Mouse (Mus musculus) ES-CJ7 (cell line): ENCODE measurements around the gene Mapk8ip1.
A peak's percentile ranks its signal among the peaks of the same experiment; 100 is the strongest.

Experiments used
- DNase-seq: peaks from one replicate; pipeline ENCODE4 v3.0.0; 2011; ENCODE audit warnings: low read depth, low spot score

Gene Mapk8ip1

GRCm38 (mm10) chr2:92373437-92373813 lies 27.6 kb downstream of the Mapk8ip1 start:
- DNase-seq: no peak

GRCm38 (mm10) chr2:92372767-92373436 lies 28.2 kb downstream of the Mapk8ip1 start:
- DNase-seq: no peak

DNA sequence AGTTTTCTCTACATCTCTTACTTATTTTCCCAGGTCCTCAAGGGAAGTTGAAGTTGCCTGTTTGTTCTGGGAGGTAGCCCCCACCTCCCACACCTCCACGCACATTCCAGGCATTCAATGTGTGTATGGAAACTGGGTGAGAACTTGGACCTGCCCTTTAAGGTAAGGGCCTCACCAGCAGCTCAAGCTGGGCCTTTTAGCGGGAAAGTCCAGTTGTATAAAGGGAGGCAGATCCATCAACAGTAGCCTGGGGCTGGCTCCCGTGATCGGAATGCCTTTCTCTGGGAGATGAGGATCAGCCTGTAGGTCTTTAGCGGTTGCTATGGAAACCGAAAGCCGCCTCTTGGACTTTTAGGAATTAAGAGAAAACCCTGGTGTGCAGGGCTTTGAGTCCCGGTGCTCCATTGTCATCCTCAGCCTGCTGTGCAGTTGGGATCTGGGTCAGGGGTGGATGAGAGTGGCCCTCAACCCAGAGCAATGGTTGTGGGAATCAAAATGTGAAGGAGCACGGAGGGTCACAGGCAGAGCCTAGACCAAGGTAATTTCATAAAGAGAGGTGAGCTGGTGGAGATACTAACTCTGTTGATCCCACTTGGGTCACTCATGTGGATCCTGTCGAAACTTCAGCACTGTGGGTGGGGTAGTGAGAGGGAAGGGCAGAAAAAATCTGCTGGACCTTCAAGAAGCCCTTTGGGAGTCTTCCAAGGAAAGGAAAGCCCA lies 28.9 kb downstream of the Mapk8ip1 start:
- peak; percentile 67 for DNase-seq

GRCm38 (mm10) chr2:92370821-92371805 lies 29.9 kb downstream of the Mapk8ip1 start:
- DNase-seq: peak; percentile 91

- DNase-seq: no peak
These were observed 30.7 kb downstream of the Mapk8ip1 start for GRCm38 (mm10) chr2:92370375-92370774.

DNA sequence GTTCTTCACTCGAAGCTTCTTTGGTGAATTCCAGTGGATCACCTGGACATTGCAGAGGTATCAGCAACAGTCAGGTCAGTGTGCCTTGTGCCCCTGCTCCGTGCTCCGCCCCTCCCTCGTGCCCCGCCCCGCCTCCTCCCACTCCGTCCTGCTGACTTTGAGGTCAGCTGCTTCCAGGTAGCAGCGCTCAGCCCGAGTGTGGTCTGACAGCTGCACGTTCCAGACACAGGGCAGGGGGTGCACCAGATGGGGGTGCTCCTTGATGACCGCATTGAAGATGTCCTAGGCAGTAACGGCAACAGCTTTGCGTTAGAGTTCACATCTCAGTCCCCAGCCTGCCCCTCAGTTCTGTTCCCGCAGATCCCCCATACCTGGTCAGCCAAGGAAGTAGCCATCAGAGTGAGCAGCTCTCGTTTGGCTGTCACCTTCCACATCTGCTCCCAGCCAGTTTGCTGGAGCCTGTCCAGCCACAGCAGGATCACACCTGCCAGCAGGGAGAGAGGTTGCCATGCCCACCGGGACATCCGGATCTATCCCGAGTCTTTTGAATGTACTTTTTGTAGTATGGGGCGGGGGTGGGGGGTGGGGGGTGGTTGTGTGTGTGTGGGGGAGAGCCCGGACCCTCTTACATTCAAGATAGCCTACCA lies 33.6 kb downstream of the Mapk8ip1 start:
- DNase-seq: no peak

DNA sequence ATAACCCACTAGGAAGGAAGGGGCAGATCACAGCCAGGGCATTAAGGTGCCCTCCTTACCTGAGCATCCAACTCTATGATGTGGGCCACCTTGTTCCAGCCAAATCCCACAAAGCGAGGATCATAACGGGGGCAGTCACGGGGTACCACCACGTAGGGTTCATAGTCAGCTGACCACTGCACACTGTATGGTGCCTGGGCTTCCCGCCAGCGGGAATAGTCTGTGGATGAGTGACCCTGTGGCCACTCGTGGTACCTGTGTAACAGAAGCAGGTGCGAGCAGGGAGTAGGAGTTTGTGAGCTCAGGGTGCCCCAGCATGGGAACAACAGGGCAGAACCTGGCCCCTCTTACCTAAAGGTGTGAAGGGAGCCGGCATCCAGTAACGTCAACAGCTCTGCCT lies 35.5 kb downstream of the Mapk8ip1 start:
- DNase-seq: no peak

DNA sequence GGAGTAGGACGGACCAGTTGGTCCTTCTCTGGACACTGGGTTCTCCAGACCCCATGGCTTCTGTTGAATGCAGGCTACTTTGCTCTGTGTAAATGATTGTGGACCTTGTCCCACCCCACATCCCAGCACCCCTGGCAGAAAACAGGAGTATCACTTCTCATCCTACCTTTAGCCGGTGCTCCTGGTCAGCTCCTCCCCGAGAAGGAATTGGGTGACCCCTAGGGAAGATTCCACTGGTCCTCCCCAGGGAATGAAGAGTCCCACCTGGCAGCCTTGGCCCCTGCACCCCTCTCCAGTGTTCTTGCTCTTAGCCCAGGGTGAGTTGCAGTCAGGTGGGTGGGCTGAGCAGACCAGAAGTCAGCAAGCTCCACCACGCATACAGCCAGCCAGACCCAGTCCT lies 37.0 kb downstream of the Mapk8ip1 start:
- no peak for DNase-seq

GRCm38 (mm10) chr2:92362571-92363228 lies 38.4 kb downstream of the Mapk8ip1 start:
- DNase-seq: no peak

GRCm38 (mm10) chr2:92361795-92362194 lies 39.3 kb downstream of the Mapk8ip1 start:
- DNase-seq: no peak

GRCm38 (mm10) chr2:92360893-92361292 lies 40.2 kb downstream of the Mapk8ip1 start:
- peak; percentile 28 for DNase-seq

DNA sequence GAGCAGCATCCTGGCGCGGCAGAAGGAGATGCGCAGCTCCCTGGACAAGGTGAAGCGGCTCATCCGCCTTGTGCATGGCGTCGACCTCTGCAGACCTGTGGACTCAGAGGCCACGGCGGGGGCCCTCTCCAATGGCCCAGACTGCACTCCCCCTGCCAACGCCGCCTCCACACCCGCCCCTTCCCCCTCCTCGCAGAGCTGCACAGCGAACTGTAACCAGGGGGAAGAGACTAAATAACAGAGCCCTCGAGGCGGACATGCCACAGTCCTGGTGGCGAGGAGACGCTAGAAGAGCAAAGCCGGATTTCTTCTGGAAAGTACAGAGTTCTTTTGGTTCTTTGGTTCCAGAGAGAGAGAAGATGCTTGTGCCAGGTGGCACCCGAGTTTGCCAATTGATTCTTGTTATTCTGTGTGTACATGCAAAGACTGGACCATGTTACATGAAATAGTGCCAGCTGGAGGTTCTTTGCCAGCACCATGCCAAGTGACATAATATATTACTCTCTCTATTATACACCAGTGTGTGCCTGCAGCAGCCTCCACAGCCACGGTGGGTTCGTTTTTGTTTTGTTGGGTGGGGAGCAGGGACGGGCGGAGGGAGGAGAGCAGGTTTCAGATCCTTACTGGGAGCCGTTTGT lies 40.8 kb downstream of the Mapk8ip1 start:
- DNase-seq: no peak

DNA sequence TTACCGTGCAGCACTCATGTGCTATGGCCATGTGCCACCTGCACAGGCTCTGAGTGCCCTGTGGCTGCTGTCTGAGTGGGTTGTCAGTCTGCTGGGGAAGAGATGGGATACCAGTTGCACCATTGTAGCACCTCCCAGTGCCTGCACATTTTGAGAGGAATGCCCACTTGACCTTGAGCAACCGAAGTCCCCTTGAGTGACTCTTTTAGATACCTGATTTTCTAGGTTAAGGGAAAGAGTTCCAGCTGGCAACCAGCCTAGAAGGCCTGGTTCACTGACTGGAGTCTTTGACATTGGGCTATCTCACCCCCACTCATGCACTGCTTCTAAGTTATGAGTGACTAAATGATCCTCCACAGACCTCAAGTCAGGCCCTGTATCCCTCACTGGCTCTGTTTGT lies 41.8 kb downstream of the Mapk8ip1 start:
- no peak for DNase-seq

DNA sequence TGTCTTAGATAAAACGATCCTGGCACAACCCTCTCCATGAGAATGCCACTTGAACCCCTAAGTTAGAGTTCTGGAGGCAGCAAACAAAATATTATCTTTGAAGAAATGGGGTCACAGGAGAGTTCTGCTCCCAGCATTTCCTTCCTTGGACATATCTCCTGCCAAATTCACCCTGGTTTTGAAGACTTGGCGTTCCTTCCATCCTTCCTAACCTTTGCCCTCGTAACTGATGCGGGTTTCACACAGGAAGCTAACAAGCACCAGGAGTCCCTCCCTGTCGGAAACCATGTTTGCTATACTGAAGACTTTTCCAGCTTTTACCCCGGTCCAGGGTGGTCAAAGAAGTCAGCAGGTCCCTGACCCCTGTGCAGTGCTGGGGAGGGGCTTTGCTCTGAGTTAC lies 46.8 kb downstream of the Mapk8ip1 start:
- no peak for DNase-seq

- no peak for DNase-seq
These were observed 47.7 kb downstream of the Mapk8ip1 start for GRCm38 (mm10) chr2:92353402-92353801.

- DNase-seq: no peak
These were observed 50.4 kb downstream of the Mapk8ip1 start for GRCm38 (mm10) chr2:92350686-92351085.

DNA sequence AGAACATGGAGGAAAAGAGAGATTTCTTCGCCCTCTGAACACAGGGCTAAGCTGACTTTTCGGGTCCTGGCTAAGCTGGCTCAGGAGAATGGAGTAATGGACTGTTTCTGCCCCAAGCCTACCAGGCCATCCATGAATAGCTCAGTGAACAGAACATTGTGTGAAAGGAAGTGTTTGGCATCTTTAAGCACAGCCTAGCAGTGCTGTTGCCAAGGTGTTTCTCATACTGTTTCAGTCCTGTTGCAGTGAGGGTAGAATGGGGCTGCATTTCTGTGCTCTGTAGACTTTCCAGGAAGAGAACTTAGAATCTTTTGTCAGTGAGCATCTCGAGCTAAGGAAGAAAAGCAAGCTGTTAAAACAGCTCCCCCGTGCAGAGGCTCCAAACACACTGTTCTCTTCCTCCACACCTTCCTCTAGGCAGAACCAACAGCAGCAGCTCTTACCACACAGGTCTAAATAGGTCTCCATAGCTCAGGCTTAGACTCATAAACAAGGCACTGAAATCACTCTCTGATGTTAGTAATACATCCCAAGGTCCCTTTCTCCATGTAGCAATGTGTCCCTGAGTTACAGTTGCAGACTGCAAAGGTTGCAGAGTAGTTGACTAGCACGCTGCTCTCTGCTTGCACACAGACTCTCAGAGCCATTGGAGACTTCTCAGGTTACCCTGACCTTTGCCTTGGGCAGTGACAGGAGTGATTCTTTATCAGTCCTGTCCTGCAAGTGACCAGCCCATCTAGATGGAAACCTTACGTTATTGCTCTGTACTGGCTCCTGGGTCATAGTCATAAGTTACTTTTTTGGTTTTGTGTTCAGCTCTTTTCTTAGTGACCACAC lies 51.3 kb downstream of the Mapk8ip1 start:
- no peak for DNase-seq

DNA sequence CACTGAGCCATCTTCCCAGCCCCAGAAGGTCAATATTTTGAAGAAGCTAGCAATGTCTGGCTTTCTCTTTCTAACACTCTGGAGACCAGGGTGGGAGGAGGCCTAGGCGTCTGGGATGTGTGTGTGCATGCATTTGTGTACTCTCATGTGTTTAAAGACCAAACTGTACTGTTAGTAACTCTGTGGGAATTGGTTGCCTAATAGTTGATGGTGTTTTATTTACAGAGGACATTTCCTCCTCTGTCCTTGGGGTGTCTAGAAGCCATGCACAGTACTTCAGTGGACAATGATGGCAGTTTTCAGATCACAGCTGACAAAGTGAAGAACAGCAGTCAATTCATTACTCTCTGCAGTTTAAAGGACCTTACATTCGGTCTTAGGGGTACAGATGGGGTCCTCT lies 53.9 kb downstream of the Mapk8ip1 start:
- DNase-seq: no peak

DNA sequence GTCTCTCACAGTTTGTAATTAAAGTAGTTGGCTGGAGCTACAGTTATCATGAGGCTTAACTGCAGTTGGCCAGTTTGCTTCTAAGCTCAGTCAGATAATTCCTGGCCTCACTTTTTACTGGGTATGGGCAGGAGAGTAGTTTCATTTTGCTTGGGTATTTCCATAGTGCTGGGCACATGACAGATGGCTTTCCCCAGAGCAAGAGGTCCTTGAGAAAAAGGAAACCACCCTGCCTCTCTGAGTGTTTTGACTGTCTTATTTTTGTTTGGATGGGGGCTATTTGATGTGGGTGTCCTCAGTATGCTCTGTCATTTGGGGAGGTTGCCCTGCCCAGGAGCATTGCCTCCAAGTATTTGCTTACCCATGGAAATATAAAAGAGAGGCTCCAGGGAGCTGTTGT lies 58.6 kb downstream of the Mapk8ip1 start:
- no peak for DNase-seq
